26 mouse cellular contexts compared by ENCODE assay signal in the genomic region with DNA sequence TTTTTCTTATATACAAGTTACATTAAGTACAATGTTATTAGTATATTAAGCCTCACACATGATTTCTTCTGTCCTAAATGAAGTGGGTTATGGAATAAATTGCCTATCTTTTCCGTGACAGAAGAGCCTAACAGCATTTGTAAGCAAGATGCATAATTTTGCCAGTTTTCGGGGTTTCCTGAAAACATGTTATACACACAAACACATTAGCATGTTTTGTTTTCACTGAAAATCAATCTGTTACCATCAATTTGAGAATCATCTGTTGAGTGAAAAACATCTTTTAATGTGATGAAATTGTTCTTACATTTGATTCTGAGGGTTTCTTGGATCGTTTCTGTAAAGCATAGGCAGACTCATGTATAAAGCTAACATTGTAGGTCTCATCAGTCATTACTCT. TPM values are rescaled to one million over a fixed set of nuclear protein-coding genes. Genes with fewer than 3 reads are reported as not detected.
"Had no signal": no experiment of that assay in that cellular context is flagged by ENCODE, and none has a peak within 500 bp of the region (broad histone marks: within the 10 kb centered on the region; RNA-seq: fewer than 3 reads in every experiment).

No protein-coding gene starts in this region.

- DNase-seq: lung, embryonic 14.5 days; lung, postnatal 10 days; lung, postnatal 4 days; midbrain, embryonic 14.5 days; retina, postnatal 1 day; right cerebral cortex, adult 18-20 months; right cerebral cortex, postnatal 25 days; right cerebral cortex, postnatal 4 days; spleen, adult 18-20 months; thymus, adult 18-20 months; thymus, postnatal 14 days; thymus, postnatal 36 days had no signal

- H3K9ac ChIP-seq: lung, embryonic 14.5 days; midbrain, embryonic 12.5 days; neural tube, embryonic 13.5 days; neural tube, embryonic 15.5 days had no signal

- H3K27me3 ChIP-seq: midbrain, embryonic 12.5 days; neural tube, embryonic 13.5 days; neural tube, embryonic 15.5 days had no signal

- H3K36me3 ChIP-seq: midbrain, embryonic 10.5 days; midbrain, embryonic 12.5 days; neural tube, embryonic 13.5 days; neural tube, embryonic 15.5 days had no signal

- H3K9me3 ChIP-seq: midbrain, embryonic 10.5 days; midbrain, embryonic 12.5 days; neural tube, embryonic 13.5 days; neural tube, embryonic 15.5 days had no signal

- H3K4me3 ChIP-seq: midbrain, embryonic 10.5 days; midbrain, embryonic 12.5 days; myocyte; neural tube, embryonic 13.5 days; neural tube, embryonic 15.5 days had no signal

- H3K27ac ChIP-seq: midbrain, embryonic 10.5 days; midbrain, embryonic 12.5 days; neural tube, embryonic 13.5 days; neural tube, embryonic 15.5 days had no signal

- ATAC-seq: midbrain, embryonic 16.5 days had no signal

- H3K4me2 ChIP-seq: lung, embryonic 14.5 days; midbrain, embryonic 12.5 days; neural tube, embryonic 13.5 days; neural tube, embryonic 15.5 days had no signal

- H3K4me1 ChIP-seq: midbrain, embryonic 10.5 days; midbrain, embryonic 12.5 days; neural tube, embryonic 13.5 days; neural tube, embryonic 15.5 days had no signal

RNA-seq across cellular contexts. Expression of gene Gm20594, which starts 56.7 kb away (rescaled TPM):
- total RNA-seq: megakaryocyte, adult 5-6 weeks; megakaryocyte-erythroid progenitor cell, adult 5-6 weeks had no signal
- polyA plus RNA-seq: lung, embryonic 14.5 days; lung, embryonic 16.5 days; midbrain, embryonic 10.5 days; midbrain, embryonic 12.5 days; midbrain, embryonic 14.5 days; midbrain, embryonic 16.5 days; myocyte; neural tube, embryonic 11.5 days; neural tube, embryonic 13.5 days; neural tube, embryonic 15.5 days; small intestine, adult 2 months; stomach, embryonic 14.5 days; stomach, embryonic 16.5 days; thymus, postnatal 0 days had no signal
